Mouse (Mus musculus) cortical plate, adult 2 months (tissue): ENCODE data around the gene Snx29.

ENCODE experiments used
- CTCF ChIP-seq: fragments of 200-500 bp; IDR thresholded peaks from 2 replicates; pipeline ENCODE4 v1.5.1; 2011; ENCODE audit warnings: mild to moderate bottlenecking, control low read depth, low read length; ENCODE audit not compliant: insufficient read depth; ENCODE audit errors: extremely low read depth
- POLR2A ChIP-seq: fragments of 200-500 bp; IDR thresholded peaks from 2 replicates; pipeline ENCODE4 v1.6.1; 2011; ENCODE audit warnings: mild to moderate bottlenecking, low read length, control low read depth; ENCODE audit not compliant: insufficient read depth; ENCODE audit errors: extremely low read depth

GRCm38 (mm10) chr16:11626616-11627015, 303.9 kb downstream of the Snx29 start:
- TF ChIP-seq CTCF (no peak), POLR2A (no peak)
